ENCODE assay signal across 9 mouse cellular contexts in the genomic region with DNA sequence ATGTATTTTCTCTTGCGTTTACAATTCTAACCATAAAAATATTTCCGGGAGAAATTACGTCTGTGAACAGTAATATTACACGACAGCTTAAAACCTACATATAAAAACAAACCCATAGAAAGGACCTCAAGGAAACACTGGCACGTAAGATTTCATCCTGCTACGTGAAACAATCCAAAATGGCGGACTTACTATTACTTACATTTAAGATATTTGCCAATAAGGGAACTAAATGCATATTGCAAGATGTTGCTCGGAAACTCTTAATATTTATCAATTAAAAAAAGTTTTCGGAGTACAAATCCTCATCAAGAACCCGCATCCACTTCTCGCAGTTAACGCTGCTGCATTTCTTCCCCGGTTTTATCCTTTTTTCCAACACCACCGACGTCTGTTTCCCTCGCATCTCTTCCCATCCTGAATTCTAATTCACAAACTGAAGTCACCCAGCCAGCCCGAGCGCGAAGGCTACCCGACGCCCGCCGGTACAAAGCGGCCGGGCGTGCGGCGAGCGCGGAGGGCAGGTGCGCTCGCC. TPM values are rescaled to one million over a fixed set of nuclear protein-coding genes. Genes with fewer than 3 reads are reported as not detected.
DNase-seq lines count a peak whose midpoint lies in the region; ATAC-seq lines count a peak whose summit lies in the region.
"Had no signal": no experiment of that assay in that cellular context is flagged by ENCODE, and none has a peak within 500 bp of the region (broad histone marks: within the 10 kb centered on the region; RNA-seq: fewer than 3 reads in every experiment).

No protein-coding gene starts in this region.

- H3K9ac ChIP-seq in forebrain, embryonic 15.5 days (replicated peaks): peak overlapping the region; percentile 59
- H3K9ac ChIP-seq in liver, embryonic 15.5 days: peak overlapping the region; percentile 69

- H3K27ac ChIP-seq in heart, embryonic 10.5 days: peak overlapping the region; percentile 93
- H3K27ac ChIP-seq in forebrain, embryonic 15.5 days (replicated peaks): peak overlapping the region; percentile 91
- H3K27ac ChIP-seq in liver, embryonic 15.5 days (replicated peaks): peak overlapping the region; percentile 62

- no peaks in the 10 kb centered on the region for H3K9me3 ChIP-seq in heart, embryonic 10.5 days
- H3K9me3 ChIP-seq in forebrain, embryonic 15.5 days: no peaks in the 10 kb centered on the region
- no peaks in the 10 kb centered on the region for H3K9me3 ChIP-seq in liver, embryonic 15.5 days (replicated peaks)

- peaks cover 10% of the 10 kb centered on the region; the same call in 1 of the 2 replicates for H3K4me1 ChIP-seq in heart, embryonic 10.5 days
- H3K4me1 ChIP-seq in forebrain, embryonic 15.5 days: 0 out of 2 replicates have a peak, but pooled peaks cover 11% of the 10 kb centered on the region
- H3K4me1 ChIP-seq in liver, embryonic 15.5 days (replicated peaks): peaks cover 14% of the 10 kb centered on the region

- H3K27me3 ChIP-seq in heart, embryonic 10.5 days (ENCODE audit: insufficient read depth, poor library complexity, severe bottlenecking): no peaks in the 10 kb centered on the region
- peaks cover 16% of the 10 kb centered on the region; the same call in 1 of the 2 replicates for H3K27me3 ChIP-seq in forebrain, embryonic 15.5 days
- peaks cover 34% of the 10 kb centered on the region for H3K27me3 ChIP-seq in liver, embryonic 15.5 days

- no peak for DNase-seq in heart, embryonic 10.5 days (ENCODE audit: low spot score)
- no peak for DNase-seq in heart, adult 11 months
- peak; percentile 41 for DNase-seq in ES-CJ7 (ENCODE audit: low read depth, low spot score)
- no peak for DNase-seq in yolk sac, embryonic 10.5 days (ENCODE audit: low spot score)
- no peak for DNase-seq in layer of hippocampus, adult 8-10 months (ENCODE audit: low spot score in 2 of 2)
- DNase-seq in kidney, adult 9 months: no peak

- ATAC-seq in forebrain, embryonic 15.5 days (replicated peaks): no peak
- ATAC-seq in liver, embryonic 15.5 days (ENCODE audit: insufficient read depth): peak; percentile 71

- 1% methylated on average over 32 of the region's 32 CpGs for WGBS in heart, embryonic 10.5 days
- WGBS in forebrain, embryonic 15.5 days: under 1% methylated on average over 32 of the region's 32 CpGs
- 1% methylated on average over 32 of the region's 32 CpGs for WGBS in liver, embryonic 15.5 days (ENCODE audit: insufficient replicate concordance)

- H3K4me2 ChIP-seq in forebrain, embryonic 15.5 days (replicated peaks): peak overlapping the region; percentile 71
- H3K4me2 ChIP-seq in liver, embryonic 15.5 days: peak overlapping the region; percentile 99

- no peaks in the 10 kb centered on the region for H3K36me3 ChIP-seq in heart, embryonic 10.5 days
- H3K36me3 ChIP-seq in forebrain, embryonic 15.5 days: no peaks in the 10 kb centered on the region
- H3K36me3 ChIP-seq in liver, embryonic 15.5 days (replicated peaks): no peaks in the 10 kb centered on the region

- peak overlapping the region; percentile 86 for H3K4me3 ChIP-seq in heart, embryonic 10.5 days
- H3K4me3 ChIP-seq in forebrain, embryonic 15.5 days: peak overlapping the region; percentile 84
- peak overlapping the region; percentile 79 for H3K4me3 ChIP-seq in liver, embryonic 15.5 days (replicated peaks)

RNA-seq across cellular contexts. Expression of a gene that starts 0.9 kb away (rescaled TPM):
- 13.2 and 17.6 TPM in 2 replicates for polyA plus RNA-seq in heart, embryonic 10.5 days (2016; fragmentation: Nextera tagmentation; extraction: Ambion mirVana)
- polyA plus RNA-seq in forebrain, embryonic 15.5 days (2015; fragmentation: Nextera tagmentation; extraction: Ambion mirVana): 4.0 and 5.0 TPM in 2 replicates
- polyA plus RNA-seq in liver, embryonic 15.5 days (2015; fragmentation: Nextera tagmentation; extraction: Ambion mirVana): 5.3 and 6.0 TPM in 2 replicates
- total RNA-seq in layer of hippocampus, adult 8-10 months (2022): 1 to 10 TPM; 1.6 to 2.6 (median 2.3) TPM
- total RNA-seq: hematopoietic stem cell, adult 5-6 weeks had no signal
